Mouse (Mus musculus): ENCODE results near the gene Fasn. TPM values are rescaled to one million over a fixed set of nuclear protein-coding genes. Genes with fewer than 3 reads are reported as not detected.

Fasn gene
- total RNA-seq, 1 experiment from 2014 or later: 150 TPM

- no peak for DNase-seq
Observed at GRCm38 (mm10) chr11:120828416-120828815, 4.1 kb upstream of the Fasn start.

DNA sequence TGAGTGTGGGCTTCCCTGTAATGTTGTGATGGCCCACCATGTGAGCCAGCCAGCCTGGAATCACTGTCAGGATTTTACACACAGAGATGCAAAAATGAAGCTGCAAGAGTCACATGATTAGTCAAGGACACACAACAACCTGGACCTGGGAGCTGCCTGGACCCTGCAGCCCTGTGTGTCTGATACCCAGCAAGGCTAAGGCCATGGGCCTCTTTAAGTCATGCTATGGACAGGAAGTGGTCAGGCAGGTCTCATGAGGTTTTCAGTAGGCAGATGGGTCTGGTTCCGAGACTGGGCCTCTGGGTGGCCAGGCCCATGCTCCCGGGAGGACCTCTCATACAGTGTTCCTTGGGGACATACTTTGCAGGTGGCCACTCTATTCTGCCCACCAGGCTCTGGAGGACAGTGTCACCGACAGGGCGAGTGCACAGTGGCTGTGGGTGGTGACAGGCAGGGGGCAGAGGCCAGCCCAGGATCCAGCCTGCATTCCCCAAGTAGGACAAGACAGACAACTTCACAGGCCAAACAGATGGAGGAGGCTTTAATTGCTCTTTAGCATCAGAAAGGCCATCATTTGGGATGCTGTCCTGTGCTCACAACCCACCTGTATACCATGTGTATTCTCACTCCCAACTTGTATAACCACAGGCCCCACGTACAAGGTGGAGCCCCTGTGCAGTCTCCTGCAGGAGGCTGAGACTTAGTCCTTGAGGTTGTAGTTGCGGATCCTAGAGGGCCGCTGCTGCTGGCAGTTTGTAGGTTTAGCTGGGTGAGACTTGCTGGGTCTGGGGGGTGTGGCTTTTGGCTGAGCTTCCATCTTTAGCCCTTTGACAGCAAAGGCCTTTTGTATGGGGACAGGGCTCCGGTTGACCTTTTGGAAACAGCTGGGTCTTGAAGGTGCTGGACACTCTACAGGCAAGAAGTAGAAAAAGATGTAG is 1.9 kb upstream of the Fasn start:
- no peak for DNase-seq

DNA sequence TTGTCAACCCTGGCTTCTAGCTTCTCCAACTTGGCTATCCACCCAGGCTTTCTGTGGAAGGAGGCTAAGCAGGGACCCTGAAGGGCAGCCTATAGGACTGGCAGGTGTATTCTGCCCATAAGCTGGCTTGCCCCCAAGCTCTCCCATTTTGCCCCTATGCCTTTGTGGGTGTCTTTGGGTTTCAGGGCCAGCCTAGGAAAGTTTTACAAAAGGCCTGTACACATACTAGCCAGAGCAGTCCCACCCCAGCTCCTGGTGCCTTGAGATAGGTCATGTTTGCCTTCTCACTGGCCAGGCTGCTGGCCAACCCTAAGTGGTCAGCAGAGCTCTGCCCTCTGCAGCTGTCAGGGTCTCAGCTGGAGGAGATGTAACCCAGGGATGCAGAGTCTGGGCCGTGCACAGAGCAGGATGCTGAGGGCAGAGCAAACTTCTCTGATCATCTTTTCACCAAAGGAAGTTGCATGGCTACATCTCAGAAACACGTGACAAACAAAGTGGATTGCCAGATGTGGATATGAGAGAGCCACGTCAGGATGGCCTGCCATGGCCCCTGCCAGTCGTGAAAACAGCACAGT is 1.0 kb upstream of the Fasn start:
- DNase-seq: no peak

DNA sequence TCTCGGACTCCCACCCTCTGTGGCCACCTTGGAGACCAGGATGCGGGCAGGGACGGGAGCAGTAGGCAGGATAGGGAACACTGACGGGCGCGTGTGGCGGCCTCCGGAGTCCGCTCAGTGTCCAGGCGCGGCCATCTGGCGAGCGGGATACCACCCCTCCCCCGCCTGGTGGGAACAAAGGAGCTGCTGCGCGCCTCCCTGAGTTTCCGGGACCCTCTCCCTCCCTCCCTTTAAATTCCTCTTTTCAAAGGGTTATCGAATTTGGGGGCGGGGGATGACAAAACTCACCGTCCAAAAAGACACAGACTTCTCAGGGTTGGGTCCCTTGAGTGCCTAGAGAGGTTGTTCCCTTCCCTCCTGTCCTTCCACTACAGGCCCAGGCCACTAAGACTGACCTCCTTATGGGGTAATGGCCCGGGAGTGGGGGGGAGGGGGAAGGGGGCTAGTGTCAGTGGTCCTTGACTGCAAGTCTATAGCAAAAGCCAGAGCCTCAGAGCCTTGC is 491 bp upstream of the Fasn start:
- DNase-seq: no peak

DNA sequence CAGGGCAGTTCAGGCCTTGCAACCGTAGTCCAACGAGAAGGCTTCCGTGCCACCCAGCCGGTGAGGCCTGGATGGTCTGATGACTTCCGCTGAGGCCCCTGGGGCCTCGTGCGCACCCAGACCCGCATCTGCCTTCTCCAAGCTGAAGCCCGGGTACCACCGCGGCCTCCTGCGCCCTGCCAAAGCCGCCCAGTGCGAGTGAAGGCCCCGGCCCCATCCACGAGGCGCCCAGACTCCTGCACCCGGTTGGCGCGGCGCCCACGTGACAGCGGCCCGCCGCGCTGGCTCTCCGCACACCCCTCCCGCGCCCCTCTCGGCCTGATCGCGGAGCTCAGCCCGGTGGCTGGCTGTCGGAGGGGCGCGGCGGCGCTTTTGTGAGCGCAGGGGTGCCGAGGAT is 798 bp downstream of the Fasn start:
- peak; percentile 80 for DNase-seq

GRCm38 (mm10) chr11:120822831-120823550 is 1.4 kb downstream of the Fasn start:
- peak; percentile 63 for DNase-seq

GRCm38 (mm10) chr11:120822321-120822720 is 2.0 kb downstream of the Fasn start:
- no peak for DNase-seq

GRCm38 (mm10) chr11:120821076-120821922 is 3.0 kb downstream of the Fasn start:
- DNase-seq: no peak

GRCm38 (mm10) chr11:120820546-120820945 is 3.8 kb downstream of the Fasn start:
- no peak for DNase-seq

- DNase-seq: no peak
Observed at GRCm38 (mm10) chr11:120819556-120819955, 4.8 kb downstream of the Fasn start.

GRCm38 (mm10) chr11:120818251-120818650 is 6.1 kb downstream of the Fasn start:
- DNase-seq: no peak

DNA sequence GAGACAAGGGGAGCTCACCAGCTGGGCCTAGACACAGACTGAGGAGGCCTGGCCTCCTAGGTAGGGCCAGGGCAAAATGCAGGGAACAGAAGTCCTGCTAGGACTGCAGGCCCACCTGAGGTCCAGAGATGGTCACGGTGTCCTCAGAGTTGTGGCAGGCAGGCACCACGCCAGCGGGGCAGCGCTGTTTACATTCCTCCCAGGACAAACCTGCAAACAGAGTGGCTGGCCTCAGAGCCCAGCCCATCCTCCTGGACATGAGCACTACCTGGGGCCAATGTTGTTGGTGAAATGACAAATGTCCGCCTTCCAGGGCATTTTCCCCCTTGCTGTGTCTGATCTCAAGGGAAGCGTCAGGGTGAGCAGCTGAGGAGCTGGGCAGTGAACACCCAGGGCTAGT is 7.0 kb downstream of the Fasn start:
- DNase-seq: no peak

- DNase-seq: no peak
Observed at GRCm38 (mm10) chr11:120812068-120812467, 12.3 kb downstream of the Fasn start.

DNA sequence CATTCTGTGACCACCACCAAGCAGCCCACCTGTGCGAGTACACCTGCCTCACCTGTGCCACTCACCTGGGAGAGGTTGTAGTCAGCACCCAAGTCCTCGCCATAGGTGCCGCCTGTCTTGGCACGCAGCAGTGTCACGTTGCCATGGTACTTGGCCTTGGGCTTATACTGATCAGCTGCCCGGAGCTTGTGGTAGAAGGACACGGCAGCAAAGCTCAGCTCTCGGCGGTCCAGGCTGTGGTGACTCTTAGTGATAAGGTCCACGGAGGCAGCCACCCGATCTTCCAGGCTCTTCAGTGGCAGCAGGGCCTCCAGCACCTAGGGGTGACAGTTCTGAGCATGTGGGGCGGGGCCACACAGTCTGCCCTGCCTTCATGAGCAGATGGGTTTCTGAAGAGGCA is 16.3 kb downstream of the Fasn start:
- peak; percentile 71 for DNase-seq

DNA sequence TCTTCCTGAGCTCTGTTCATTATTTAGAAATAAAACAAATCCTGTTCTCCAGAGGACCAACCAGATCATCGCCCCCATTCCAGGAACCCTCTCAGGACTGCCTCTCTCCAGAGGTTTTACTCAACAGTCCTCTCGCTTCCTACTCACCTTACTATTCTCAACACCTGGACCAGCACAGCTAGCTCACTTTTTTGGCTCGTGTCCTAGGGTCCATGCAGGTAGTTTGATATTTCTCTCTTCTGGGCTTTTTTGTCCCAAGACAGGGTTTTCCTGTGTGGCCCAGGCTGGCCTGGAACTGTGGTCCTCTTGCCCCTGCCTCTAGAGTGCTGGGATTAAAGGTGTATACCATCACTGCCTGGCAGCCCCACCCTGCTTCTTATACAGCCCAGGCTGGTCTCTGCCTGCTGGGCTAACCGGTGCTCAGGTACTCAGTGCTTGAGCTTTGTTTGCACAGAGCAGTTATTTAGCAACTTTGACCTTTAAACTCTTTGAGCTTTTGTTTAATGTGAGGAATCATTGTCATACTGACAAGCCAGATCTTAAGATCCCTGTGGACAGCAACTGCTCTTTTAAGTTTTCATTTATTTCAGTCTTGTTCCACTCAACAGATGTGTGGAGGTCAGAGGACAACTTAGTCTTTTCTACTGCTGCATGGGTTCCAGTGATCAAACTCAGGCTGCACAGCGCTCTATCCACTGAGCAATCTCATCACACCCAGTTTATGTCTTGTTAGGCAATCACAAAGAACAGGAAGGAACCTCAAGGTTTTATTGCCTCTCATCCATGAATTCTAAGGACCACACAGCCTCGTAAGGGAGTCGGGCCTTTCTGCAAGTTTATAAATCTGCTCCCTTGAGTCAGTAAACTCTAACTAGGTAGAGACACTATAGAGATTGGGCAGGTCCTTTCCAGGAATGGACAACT is 18.7 kb downstream of the Fasn start:
- DNase-seq: no peak

GRCm38 (mm10) chr11:120804769-120805168 is 19.6 kb downstream of the Fasn start:
- no peak for DNase-seq

- no peak for DNase-seq
Observed at GRCm38 (mm10) chr11:120804274-120804673, 20.1 kb downstream of the Fasn start.

DNA sequence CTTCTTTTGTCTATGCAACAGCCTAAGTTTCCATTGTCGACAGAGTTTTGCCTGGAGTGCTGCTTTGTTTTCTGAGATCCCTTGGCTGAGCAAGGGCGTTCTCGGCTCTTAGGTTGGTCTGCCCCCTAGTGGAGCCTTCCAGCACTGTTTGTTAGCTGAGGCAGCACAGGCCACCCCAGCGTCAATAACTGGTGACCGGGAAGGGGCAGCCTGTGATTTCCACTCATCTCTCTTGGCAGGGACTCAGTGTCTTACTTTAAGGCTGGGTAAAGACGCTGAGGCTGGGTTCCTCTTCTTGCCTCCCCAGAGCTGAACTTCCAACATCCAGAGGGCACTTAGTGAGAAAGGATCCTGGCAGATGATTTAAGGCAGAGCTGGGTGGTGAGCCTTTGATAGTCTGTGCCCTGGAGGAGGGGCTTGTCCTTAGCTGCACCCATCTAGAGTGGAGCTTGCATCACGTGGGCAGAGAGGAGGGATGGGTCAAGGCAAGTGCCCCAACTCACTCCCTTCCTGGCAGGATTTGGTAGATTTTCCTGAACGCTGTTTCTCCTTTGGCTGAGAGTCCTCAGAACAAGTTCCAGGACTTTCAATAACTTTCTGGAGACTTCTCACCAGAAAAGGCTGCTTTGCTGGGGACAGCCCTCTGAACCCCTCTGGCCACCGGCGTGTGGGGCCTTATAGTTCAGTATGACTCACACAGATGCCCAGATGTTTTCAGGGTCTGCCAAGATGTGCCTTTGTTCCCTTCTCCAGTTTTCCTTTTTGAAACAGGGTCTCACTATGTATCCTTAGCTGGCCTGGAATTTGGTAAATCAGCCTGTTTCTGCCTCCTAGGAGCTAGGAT is 24.1 kb downstream of the Fasn start:
- DNase-seq: peak; percentile 94

DNA sequence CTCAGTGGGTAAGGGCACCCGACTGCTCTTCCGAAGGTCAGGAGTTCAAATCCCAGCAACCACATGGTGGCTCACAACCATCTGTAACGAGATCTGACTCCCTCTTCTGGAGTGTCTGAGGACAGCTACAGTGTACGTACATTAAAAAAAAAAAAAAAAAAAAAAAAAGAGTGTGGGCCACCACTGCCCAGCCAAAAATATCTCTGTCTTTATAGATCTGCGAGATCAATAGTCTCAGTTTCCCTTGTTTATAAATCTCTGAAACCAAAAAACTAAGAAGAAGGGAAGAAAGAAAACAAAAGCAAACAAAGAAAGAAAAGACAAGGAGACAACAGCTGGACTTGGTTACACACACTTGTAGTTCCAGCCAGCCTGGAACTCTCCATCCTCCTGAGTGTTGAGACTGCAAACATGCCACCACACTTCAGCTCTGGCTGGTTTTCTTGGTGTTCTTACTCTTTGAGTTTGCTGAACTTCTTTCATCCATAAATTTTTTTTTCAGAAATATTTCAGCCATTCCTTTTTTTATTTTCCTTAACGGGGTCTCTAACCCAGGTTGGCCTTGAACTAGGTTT is 24.9 kb downstream of the Fasn start:
- no peak for DNase-seq
